Mouse (Mus musculus) v-Abl transformed pro-B cells (cell line): ENCODE measurements around the gene Abcg5.

ENCODE experiments used
- in situ Hi-C, 2 experiments: fragments of 400-800 bp; cut with MboI; formaldehyde crosslinking; loops; one replicate each; pipeline ENCODE4 v1.15.1; 2025; ENCODE audit not compliant: unreplicated experiment in 2 of 2

Abcg5 gene

DNA sequence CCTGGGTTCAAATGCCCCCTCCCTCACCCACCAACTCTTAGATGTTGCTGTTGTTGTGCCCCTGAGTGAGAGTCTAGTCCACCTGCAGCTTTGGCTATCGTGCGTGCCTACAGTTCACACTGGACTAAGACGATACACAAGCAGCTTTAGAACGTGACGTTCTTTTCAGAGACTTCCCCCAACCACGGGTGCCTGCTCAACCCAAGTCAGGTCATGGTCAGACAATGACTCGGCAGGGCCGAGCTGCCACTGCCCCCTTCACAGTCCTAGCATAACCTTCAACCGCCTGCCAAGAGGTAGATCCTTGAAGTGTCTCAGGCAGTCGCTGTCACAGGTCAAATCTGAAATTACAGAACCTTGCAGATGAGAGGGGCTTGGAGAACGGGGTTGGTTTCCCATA is 6.0 kb upstream of the Abcg5 start:
- in situ Hi-C loops, result loop anchor here (25.0 kb wide), 1 partner anchor 948 kb away; no protein-coding TSS in a partner anchor

DNA sequence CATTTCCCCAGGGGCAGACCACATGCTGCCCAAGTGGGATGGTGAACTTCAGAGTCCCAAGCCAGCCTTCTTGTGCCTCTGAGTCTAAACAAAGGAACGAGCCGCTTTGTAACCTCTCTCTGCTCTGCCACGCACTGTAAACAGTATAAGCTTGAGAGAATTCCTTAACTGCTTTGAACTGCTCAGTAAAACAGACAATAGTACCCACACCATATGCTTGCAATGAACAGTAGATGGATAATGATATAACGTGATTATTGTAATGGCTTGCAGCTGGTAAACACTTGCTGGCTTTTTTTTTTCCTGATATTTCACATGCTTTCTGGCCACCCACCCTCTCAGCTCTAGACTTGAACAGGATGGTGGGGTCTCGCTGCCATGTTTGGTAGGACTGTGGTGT is 5.2 kb upstream of the Abcg5 start:
- in situ Hi-C loops, result loop anchor here (25.0 kb wide), 1 partner anchor 949 kb away; no protein-coding TSS in a partner anchor

GRCm38 (mm10) chr17:84685286-84685685 is 2.5 kb upstream of the Abcg5 start:
- in situ Hi-C loops, result loop anchor here (25.0 kb wide), 1 partner anchor 952 kb away; no protein-coding TSS in a partner anchor

- in situ Hi-C loops, result loop anchor here (25.0 kb wide), 1 partner anchor 953 kb away; no protein-coding TSS in a partner anchor
Observed at GRCm38 (mm10) chr17:84684284-84684683, 1.5 kb upstream of the Abcg5 start.

- in situ Hi-C loops, result loop anchor here (25.0 kb wide), 1 partner anchor 956 kb away; no protein-coding TSS in a partner anchor
Observed at GRCm38 (mm10) chr17:84681670-84682069, 1.1 kb downstream of the Abcg5 start.

GRCm38 (mm10) chr17:84677595-84677994 is 5.2 kb downstream of the Abcg5 start:
- in situ Hi-C loops, result loop anchor here (25.0 kb wide), 1 partner anchor 960 kb away; no protein-coding TSS in a partner anchor

DNA sequence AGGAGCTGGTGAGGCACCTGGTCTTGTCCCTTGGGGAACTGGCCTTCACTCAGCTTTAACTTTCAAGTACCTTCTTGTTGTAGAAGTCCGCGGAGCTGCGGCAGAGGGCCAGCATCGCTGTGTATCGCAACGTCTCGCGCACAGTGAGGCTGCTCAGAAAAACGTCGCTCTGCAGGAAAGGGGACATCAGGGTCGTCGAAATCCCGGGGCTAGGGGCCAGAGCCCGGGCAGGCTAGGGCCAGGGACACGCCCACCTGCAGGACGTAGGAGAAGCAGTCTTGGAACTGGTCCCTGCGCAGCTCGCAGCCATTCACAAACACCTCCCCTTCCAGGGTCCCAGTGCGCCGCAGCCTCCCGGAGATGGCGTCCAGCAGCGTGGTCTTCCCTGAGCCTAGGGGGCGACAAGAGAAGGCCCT is 6.9 kb downstream of the Abcg5 start, which contains the start of gene Abcg8:
Abcg8 (plus strand) TSS at position 352 of the 416 bp plus-strand sequence.
- in situ Hi-C loops, result loop anchor here (25.0 kb wide), 1 partner anchor 961 kb away; no protein-coding TSS in a partner anchor

GRCm38 (mm10) chr17:84675204-84675603 is 7.6 kb downstream of the Abcg5 start:
- in situ Hi-C loops, result loop anchor here (25.0 kb wide), 1 partner anchor 962 kb away; no protein-coding TSS in a partner anchor

DNA sequence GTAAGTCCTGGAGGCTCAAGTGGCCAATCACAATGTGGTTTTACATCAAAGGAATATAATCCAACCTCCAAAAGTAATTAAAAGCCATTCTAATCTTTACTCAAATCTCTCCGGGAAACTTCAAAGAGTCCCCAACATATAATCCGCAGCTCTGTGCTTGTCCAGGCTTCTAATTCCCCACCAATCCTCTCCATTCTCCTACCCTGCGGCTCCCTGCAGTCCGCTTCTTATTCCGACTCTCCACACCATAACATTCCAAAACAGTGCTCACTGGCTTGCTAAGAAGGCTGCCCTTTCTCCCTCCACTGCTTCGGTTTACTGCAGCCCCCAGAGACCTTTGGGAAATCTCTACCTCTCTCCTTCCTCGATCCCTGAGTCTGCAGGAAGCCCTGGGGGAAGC is 8.8 kb downstream of the Abcg5 start:
- in situ Hi-C loops, result no loop called here

- in situ Hi-C loops, result no loop called here
Observed at GRCm38 (mm10) chr17:84672376-84673369, 10.1 kb downstream of the Abcg5 start.

DNA sequence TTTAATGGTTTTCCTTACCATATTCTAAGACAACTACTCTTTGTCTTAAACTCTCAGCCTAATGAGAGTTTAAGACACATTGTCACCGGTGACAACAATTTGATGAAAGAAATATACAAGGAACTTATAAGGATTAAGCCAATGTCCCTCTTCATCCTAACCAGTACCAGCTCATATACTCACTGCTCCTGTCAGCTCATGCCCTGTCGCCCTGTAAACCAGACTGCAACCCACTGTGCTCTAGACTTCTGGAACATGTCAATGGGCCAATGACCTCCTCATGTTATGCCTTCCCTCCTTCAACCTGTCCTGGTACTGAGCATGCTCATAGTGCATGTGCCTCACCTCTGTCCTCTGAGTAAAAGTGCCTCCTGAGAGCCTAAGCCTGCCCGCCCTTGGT is 15.0 kb downstream of the Abcg5 start:
- in situ Hi-C loops, result no loop called here

DNA sequence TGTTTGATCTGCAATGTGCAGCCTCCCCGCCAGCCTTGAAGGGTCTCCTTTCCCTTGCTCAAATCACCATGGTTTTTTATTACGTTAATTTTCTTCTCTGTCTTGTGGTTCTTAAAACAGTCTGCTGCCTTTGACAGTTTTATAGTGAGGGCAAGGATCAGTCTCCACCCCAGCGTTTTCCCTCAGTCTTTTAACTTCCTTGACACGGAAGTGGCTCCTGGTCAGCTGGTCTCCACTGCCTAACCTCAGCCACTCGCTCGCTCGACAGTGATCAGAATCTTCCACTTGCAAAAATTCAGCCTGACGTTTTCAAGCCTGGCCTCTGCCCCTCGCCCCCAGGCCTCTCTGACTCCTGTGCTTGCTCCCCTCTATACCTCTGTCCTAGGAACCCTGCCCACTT is 17.1 kb downstream of the Abcg5 start:
- in situ Hi-C loops, result no loop called here

DNA sequence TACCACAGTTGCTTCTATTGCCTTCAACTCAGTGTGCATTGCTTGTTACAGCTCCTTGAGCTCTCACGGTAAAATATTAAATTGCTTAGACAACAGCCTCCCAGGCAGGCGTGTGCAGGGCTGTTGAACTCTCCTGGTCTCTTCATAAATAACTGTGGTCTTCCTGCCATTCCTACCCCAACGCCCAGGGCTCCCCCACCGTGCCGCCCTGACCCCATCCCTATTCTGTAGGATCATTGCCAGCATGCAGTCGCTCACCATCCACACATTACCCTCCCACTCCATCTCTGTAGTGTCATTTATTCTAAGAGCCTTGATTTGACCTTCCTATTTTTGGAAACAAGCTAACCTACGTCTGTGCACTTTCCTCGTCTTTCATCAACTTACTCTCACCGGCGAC is 17.8 kb downstream of the Abcg5 start:
- in situ Hi-C loops, result no loop called here

DNA sequence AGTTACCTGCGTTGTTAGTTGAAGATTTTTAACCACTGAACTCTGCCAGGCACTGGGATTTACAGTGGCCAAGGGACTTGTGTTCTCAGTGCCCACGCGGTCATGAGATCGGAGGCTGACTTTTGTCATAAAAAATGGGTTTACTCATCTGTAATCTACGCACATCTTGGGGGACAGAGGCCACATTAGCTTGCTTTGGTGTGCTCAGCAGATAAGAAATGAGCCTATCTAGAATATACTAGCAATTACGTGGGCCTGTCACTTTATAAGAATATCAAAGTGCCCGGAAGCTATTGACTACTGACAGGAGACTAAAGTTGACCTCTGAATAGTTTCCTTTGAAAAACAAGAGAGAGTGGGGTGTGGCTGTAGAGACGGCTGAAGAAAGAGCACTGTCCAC is 23.9 kb downstream of the Abcg5 start:
- in situ Hi-C loops, result no loop called here

- in situ Hi-C loops, result no loop called here
Observed at GRCm38 (mm10) chr17:84658195-84658594, 24.6 kb downstream of the Abcg5 start.

- in situ Hi-C loops, result no loop called here
Observed at GRCm38 (mm10) chr17:84657782-84658181, 25.0 kb downstream of the Abcg5 start.

- in situ Hi-C loops, result no loop called here
Observed at GRCm38 (mm10) chr17:84657422-84657732, 25.4 kb downstream of the Abcg5 start.

GRCm38 (mm10) chr17:84656653-84657421 is 26.0 kb downstream of the Abcg5 start:
- in situ Hi-C loops, result no loop called here

DNA sequence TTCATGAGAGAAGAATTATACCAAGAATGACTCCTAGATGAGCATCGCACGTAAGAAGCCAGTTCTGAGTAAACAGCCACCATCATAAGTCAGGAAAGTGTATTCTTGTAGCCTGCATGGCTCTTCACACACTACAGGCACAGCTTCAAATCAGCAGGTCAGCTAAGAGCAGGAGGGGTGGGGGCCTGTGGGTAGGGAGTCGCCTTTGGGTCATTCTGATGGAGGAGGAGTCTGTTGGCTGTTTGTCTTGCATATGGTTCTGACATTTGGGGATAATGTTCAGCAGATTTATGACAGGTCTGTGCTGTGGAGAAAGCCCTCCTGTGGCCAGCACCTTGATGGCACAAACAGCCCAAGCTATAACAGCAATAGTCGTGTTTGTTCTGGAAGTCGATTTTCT is 26.6 kb downstream of the Abcg5 start:
- in situ Hi-C loops, result no loop called here

DNA sequence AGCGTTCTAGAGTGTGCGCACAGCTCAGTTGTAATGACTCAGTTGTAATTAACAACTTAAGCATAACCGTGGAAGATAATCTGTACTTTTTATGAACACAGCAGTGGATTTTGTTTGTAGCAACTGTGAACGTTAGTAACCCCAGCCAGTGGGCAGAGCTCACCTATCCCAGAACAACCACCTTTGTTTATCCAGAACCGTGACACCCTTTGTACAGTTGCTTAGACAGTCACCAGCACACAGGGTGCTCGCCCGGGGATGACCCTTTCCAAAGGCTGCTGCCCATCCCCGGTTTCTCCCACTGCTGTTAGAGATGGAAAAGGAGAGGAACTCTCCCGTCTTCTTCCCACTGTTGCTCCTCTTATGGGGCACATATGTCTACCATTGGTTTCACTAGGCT is 29.3 kb downstream of the Abcg5 start:
- in situ Hi-C loops, result no loop called here
